8 mouse cellular contexts compared by ENCODE assay signal in the genomic region with DNA sequence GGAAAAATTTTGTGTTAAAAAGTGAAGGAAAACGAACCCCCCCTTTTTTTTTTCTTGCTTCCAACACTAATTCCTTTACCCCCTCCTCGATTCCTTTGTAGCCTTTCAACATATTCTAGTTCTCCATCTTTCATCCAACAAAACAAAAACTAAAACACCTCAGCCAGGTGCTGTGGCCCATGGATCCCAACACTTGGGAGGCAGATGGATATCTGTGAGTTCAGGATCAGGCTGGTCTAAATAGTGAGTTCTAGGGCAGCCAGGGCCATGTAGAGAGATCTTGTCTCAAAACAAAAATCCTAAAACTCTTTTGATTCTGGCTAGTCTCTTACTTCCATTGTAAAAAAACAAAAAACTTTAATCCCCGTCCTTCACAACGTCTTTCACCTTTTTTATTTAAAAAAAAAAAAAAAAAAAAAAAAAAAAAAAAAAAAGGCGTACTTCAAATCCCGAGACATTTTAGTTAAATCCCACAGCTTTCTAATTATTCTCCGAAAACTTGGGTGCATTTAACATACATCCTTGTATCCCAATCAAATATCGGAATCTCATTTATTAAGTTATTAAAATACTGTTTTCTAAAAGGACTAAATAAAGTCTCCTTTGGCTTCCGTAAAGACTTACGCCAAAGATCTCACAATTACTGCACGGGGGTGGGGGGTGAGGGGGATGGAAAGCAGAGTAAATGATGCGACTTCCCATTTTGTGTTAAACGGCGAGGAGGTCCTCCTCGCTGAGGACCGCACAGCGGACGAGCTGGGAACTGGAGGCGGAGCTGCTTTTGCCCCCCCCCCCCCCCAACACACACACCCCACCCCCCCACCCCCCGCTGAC. TPM values are rescaled to one million over a fixed set of nuclear protein-coding genes. Genes with fewer than 3 reads are reported as not detected.
DNase-seq lines count a peak whose midpoint lies in the region; ATAC-seq and TF ChIP-seq lines count a peak whose summit lies in the region.

No protein-coding gene starts in this region.

- intact Hi-C loops in heart, postnatal 25 days (cut with DNase I) = loop anchor here (2.0 kb wide), 2 partner anchors 15 to 27 kb away; no protein-coding TSS in a partner anchor

- peak overlapping the region; percentile 62; the same call in 1 of the 2 replicates for H3K9ac ChIP-seq in heart, embryonic 12.5 days
- H3K9ac ChIP-seq in forebrain, embryonic 16.5 days (replicated peaks; ENCODE audit: low read depth, low read length) = peak overlapping the region; percentile 93
- H3K9ac ChIP-seq in liver, embryonic 16.5 days (ENCODE audit: low read depth, low read length) = peak overlapping the region; percentile 97

- ATAC-seq in heart, embryonic 12.5 days (ENCODE audit: insufficient number of reproducible peaks, low FRiP score) = no peak
- peak; percentile 77 for ATAC-seq in G1E (ENCODE audit: extremely low read depth, insufficient number of reproducible peaks, low FRiP score, poor library complexity, severe bottlenecking)
- ATAC-seq in forebrain, embryonic 16.5 days = no peak
- ATAC-seq in liver, embryonic 16.5 days (ENCODE audit: low read depth) = no peak

- H3K36me3 ChIP-seq in heart, embryonic 12.5 days = peaks cover 36% of the 10 kb centered on the region
- H3K36me3 ChIP-seq in G1E (replicated peaks) = peaks cover 52% of the 10 kb centered on the region
- H3K36me3 ChIP-seq in forebrain, embryonic 16.5 days (ENCODE audit: control insufficient read depth, insufficient read depth) = peaks cover 3% of the 10 kb centered on the region; the same call in 1 of the 2 replicates
- peaks cover 16% of the 10 kb centered on the region for H3K36me3 ChIP-seq in liver, embryonic 16.5 days (ENCODE audit: control insufficient read depth, insufficient read depth)

- H3K4me3 ChIP-seq in heart, embryonic 12.5 days = peak overlapping the region; percentile 78
- peak overlapping the region; percentile 94 for H3K4me3 ChIP-seq in G1E (ENCODE audit: low read depth, low read length)
- H3K4me3 ChIP-seq in forebrain, embryonic 16.5 days (replicated peaks; ENCODE audit: low read length) = peak overlapping the region; percentile 97
- H3K4me3 ChIP-seq in liver, embryonic 16.5 days (ENCODE audit: low read depth, low read length) = peak overlapping the region; percentile 100

- H3K27ac ChIP-seq in heart, embryonic 12.5 days (ENCODE audit: poor library complexity, severe bottlenecking) = no peak overlapping the region
- peak overlapping the region; percentile 61 for H3K27ac ChIP-seq in forebrain, embryonic 16.5 days (ENCODE audit: low read length)
- H3K27ac ChIP-seq in liver, embryonic 16.5 days (ENCODE audit: low read length) = peak overlapping the region; percentile 80

- TF ChIP-seq CTCF in G1E (IDR thresholded peaks at IDR 0.05; ENCODE audit: low read depth, low read length) = no peak

- H3K27me3 ChIP-seq in heart, embryonic 12.5 days (replicated peaks) = no peaks in the 10 kb centered on the region
- H3K27me3 ChIP-seq in G1E (ENCODE audit: insufficient read depth, low read length) = no peaks in the 10 kb centered on the region
- no peaks in the 10 kb centered on the region for H3K27me3 ChIP-seq in forebrain, embryonic 16.5 days (replicated peaks; ENCODE audit: control insufficient read depth, insufficient read depth, low read length)
- no peaks in the 10 kb centered on the region for H3K27me3 ChIP-seq in liver, embryonic 16.5 days (ENCODE audit: control insufficient read depth, insufficient read depth, low read depth, low read length)

- H3K4me1 ChIP-seq in heart, embryonic 12.5 days (replicated peaks) = peaks cover 34% of the 10 kb centered on the region
- H3K4me1 ChIP-seq in G1E (ENCODE audit: insufficient read depth, low read depth, low read length) = peaks cover 44% of the 10 kb centered on the region
- peaks cover 34% of the 10 kb centered on the region for H3K4me1 ChIP-seq in forebrain, embryonic 16.5 days (replicated peaks; ENCODE audit: control insufficient read depth, insufficient read depth, low read length)
- peaks cover 38% of the 10 kb centered on the region for H3K4me1 ChIP-seq in liver, embryonic 16.5 days (ENCODE audit: control insufficient read depth, low read depth, low read length)

- WGBS in heart, embryonic 12.5 days = 9% methylated on average over 20 of the region's 20 CpGs
- 8% methylated on average over 18 of the region's 20 CpGs for WGBS in forebrain, embryonic 16.5 days
- WGBS in liver, embryonic 16.5 days (ENCODE audit: insufficient replicate concordance) = 10% methylated on average over 18 of the region's 20 CpGs

- H3K4me2 ChIP-seq in heart, embryonic 12.5 days = peak overlapping the region; percentile 57
- H3K4me2 ChIP-seq in forebrain, embryonic 16.5 days (ENCODE audit: low read length) = peak overlapping the region; percentile 44
- peak overlapping the region; percentile 78 for H3K4me2 ChIP-seq in liver, embryonic 16.5 days (ENCODE audit: low read depth, low read length)

- DNase-seq in heart, postnatal 25 days (ENCODE audit: low spot score) = no peak
- DNase-seq in G1E (ENCODE audit: low spot score) = peak; percentile 78
- DNase-seq in spleen, postnatal 14 days (ENCODE audit: low spot score in 2 of 2) = no peak
- no peak for DNase-seq in cerebellum, adult 18-20 months
- DNase-seq in cerebellum, postnatal 4 days (ENCODE audit: low spot score in 2 of 2) = no peak

- no peaks in the 10 kb centered on the region for H3K9me3 ChIP-seq in heart, embryonic 12.5 days (replicated peaks)
- H3K9me3 ChIP-seq in G1E (replicated peaks) = no peaks in the 10 kb centered on the region
- no peaks in the 10 kb centered on the region for H3K9me3 ChIP-seq in forebrain, embryonic 16.5 days (ENCODE audit: control insufficient read depth, low read length)
- H3K9me3 ChIP-seq in liver, embryonic 16.5 days (replicated peaks; ENCODE audit: control insufficient read depth, low read length) = no peaks in the 10 kb centered on the region

RNA-seq across cellular contexts. Expression of gene Dnttip2, which starts 0.6 kb away (rescaled TPM):
- 50.1 and 53.4 TPM in 2 replicates for polyA plus RNA-seq in heart, embryonic 12.5 days (2016; fragmentation: Nextera tagmentation; extraction: Ambion mirVana)
- 10 to 100 TPM; 23.8 to 26.0 TPM for total RNA-seq in heart, postnatal 25 days (2021)
- total RNA-seq in G1E (2014; fragmentation: Nextera tagmentation) (158 and 216 TPM in 2 replicates), G1E (2017) (111 and 138 TPM in 2 replicates)
- 11.0 and 16.7 TPM in 2 replicates for polyA plus RNA-seq in G1E (2012)
- 51.9 and 59.4 TPM in 2 replicates for polyA plus RNA-seq in forebrain, embryonic 16.5 days (2015; fragmentation: Nextera tagmentation; extraction: Ambion mirVana)
- polyA plus RNA-seq in liver, embryonic 16.5 days (2015; fragmentation: Nextera tagmentation; extraction: Ambion mirVana) = 26.1 and 27.5 TPM in 2 replicates

RNA-seq across cellular contexts. Expression of gene Bcar3, which starts 20.3 kb away (rescaled TPM):
- polyA plus RNA-seq in heart, embryonic 12.5 days (2016; fragmentation: Nextera tagmentation; extraction: Ambion mirVana) = 6.0 and 7.3 TPM in 2 replicates
- 1 to 10 TPM; 6.4 to 7.2 TPM for total RNA-seq in heart, postnatal 25 days (2021)
- total RNA-seq in G1E (2014; fragmentation: Nextera tagmentation) (not detected in 2 replicates), G1E (2017) (0.27 TPM in 1 of 2 replicates, not detected in the other)
- polyA plus RNA-seq in G1E (2012) = not detected in 2 replicates
- polyA plus RNA-seq in forebrain, embryonic 16.5 days (2015; fragmentation: Nextera tagmentation; extraction: Ambion mirVana) = 5.3 and 5.6 TPM in 2 replicates
- polyA plus RNA-seq in liver, embryonic 16.5 days (2015; fragmentation: Nextera tagmentation; extraction: Ambion mirVana) = 6.0 and 7.2 TPM in 2 replicates

RNA-seq across cellular contexts. Expression of gene Gclm, which starts 28.3 kb away (rescaled TPM):
- 108 and 122 TPM in 2 replicates for polyA plus RNA-seq in heart, embryonic 12.5 days (2016; fragmentation: Nextera tagmentation; extraction: Ambion mirVana)
- 10 to 100 TPM; 47.0 to 51.4 TPM for total RNA-seq in heart, postnatal 25 days (2021)
- total RNA-seq in G1E (2014; fragmentation: Nextera tagmentation) = 294 and 394 TPM in 2 replicates
- total RNA-seq in G1E (2017) = 115 and 121 TPM in 2 replicates
- polyA plus RNA-seq in G1E (2012) = 491 and 677 TPM in 2 replicates
- polyA plus RNA-seq in forebrain, embryonic 16.5 days (2015; fragmentation: Nextera tagmentation; extraction: Ambion mirVana) = 51.2 TPM in 2 replicates
- polyA plus RNA-seq in liver, embryonic 16.5 days (2015; fragmentation: Nextera tagmentation; extraction: Ambion mirVana) = 385 and 388 TPM in 2 replicates
